Mouse (Mus musculus) MEL (cell line): ENCODE results near the gene Mgat4b. TPM values are rescaled to one million over a fixed set of nuclear protein-coding genes. Genes with fewer than 3 reads are reported as not detected.
A peak's percentile ranks its signal among the peaks of the same experiment; 100 is the strongest.

Source experiments
- DNase-seq: peaks from one replicate; pipeline ENCODE4 v3.0.0; 2011; ENCODE audit warnings: low read depth, low spot score
- H3K27ac ChIP-seq: 2 replicates; pipeline ENCODE4 v1.5.1; 2012; ENCODE audit warnings: low read depth, mild to moderate bottlenecking, control low read depth, low read length, moderate library complexity; ENCODE audit not compliant: control insufficient read depth
- H3K27me3 ChIP-seq, 2 experiments: fragments of 150-350 bp in 1 of 2; sonication (generic) in 1 of 2; 2 replicates each; pipeline ENCODE4 v1.6.1; 2012; ENCODE audit warnings: low read length in 2 of 2, mild to moderate bottlenecking in 2 of 2, improper control_type of control experiment in 1 of 2, moderate library complexity in 1 of 2; ENCODE audit not compliant: insufficient read depth in 2 of 2, control insufficient read depth in 1 of 2
- H3K36me3 ChIP-seq, 2 experiments: 2 replicates each; pipeline ENCODE4 v1.6.1; 2012 to 2014; ENCODE audit warnings: low read length in 2 of 2, improper control_type of control experiment in 1 of 2, inconsistent platforms in 1 of 2, mild to moderate bottlenecking in 1 of 2; ENCODE audit not compliant: insufficient read depth in 2 of 2, control insufficient read depth in 1 of 2
- H3K4me1 ChIP-seq, 2 experiments: fragments of 150-350 bp in 1 of 2; sonication (generic) in 1 of 2; 2 replicates each; pipeline ENCODE4 v1.6.1; 2012; ENCODE audit warnings: low read length in 2 of 2, improper control_type of control experiment in 1 of 2, mild to moderate bottlenecking in 1 of 2; ENCODE audit not compliant: insufficient read depth in 2 of 2, control insufficient read depth in 1 of 2
- H3K4me3 ChIP-seq, 2 experiments: fragments of 150-350 bp in 1 of 2; sonication (generic) in 1 of 2; 2 replicates each; pipeline ENCODE4 v1.5.1; 2012; ENCODE audit warnings: low read depth in 2 of 2, low read length in 2 of 2, mild to moderate bottlenecking in 2 of 2, moderate library complexity in 2 of 2, control low read depth in 1 of 2, improper control_type of control experiment in 1 of 2; ENCODE audit not compliant: control insufficient read depth in 1 of 2, insufficient read depth in 1 of 2
- H3K79me2 ChIP-seq: 2 replicates; pipeline ENCODE4 v1.6.1; 2012; ENCODE audit warnings: mild to moderate bottlenecking, low read length, moderate library complexity; ENCODE audit not compliant: control insufficient read depth, poor library complexity, insufficient read depth
- H3K9ac ChIP-seq: 2 replicates; pipeline ENCODE4 v1.6.1; 2012; ENCODE audit warnings: low read depth, mild to moderate bottlenecking, control low read depth, low read length, moderate library complexity; ENCODE audit not compliant: control insufficient read depth, poor library complexity, severe bottlenecking
- H3K9me3 ChIP-seq: fragments of 150-350 bp; sonication (generic); replicated peaks from 2 replicates; pipeline ENCODE4 v1.6.1; 2012; ENCODE audit warnings: mild to moderate bottlenecking, low read length, improper control_type of control experiment, moderate library complexity; ENCODE audit not compliant: insufficient read depth
- BHLHE40 ChIP-seq: IDR thresholded peaks from 2 replicates; pipeline ENCODE4 v1.6.1; 2012; ENCODE audit warnings: low read depth, mild to moderate bottlenecking, inconsistent platforms, low read length, improper control_type of control experiment, borderline replicate concordance
- CHD1 ChIP-seq: IDR thresholded peaks from 2 replicates; pipeline ENCODE4 v1.6.1; 2012; ENCODE audit warnings: low read depth, mild to moderate bottlenecking, inconsistent platforms, low read length, improper control_type of control experiment
- CHD2 ChIP-seq: IDR thresholded peaks from 2 replicates; pipeline ENCODE4 v1.6.1; 2011; ENCODE audit warnings: low read length, improper control_type of control experiment
- CTCF ChIP-seq, 3 experiments: IDR thresholded peaks in 2 of 3; conservative IDR thresholded peaks in 1 of 3; 2 replicates each; pipeline ENCODE4 v1.5.1; 2011 to 2012; ENCODE audit warnings: low read length in 3 of 3, low read depth in 2 of 3, mild to moderate bottlenecking in 2 of 3, improper control_type of control experiment in 1 of 3, inconsistent platforms in 1 of 3, mixed read lengths in 1 of 3, moderate library complexity in 1 of 3; ENCODE audit not compliant: control insufficient read depth in 1 of 3, insufficient read depth in 1 of 3, poor library complexity in 1 of 3, severe bottlenecking in 1 of 3
- E2F4 ChIP-seq: IDR thresholded peaks from 2 replicates; pipeline ENCODE4 v1.6.1; 2011; ENCODE audit warnings: low read depth, low read length, improper control_type of control experiment, borderline replicate concordance
- ELF1 ChIP-seq: IDR thresholded peaks from 2 replicates; pipeline ENCODE4 v1.6.1; 2014; ENCODE audit warnings: low read depth, mild to moderate bottlenecking, inconsistent platforms, low read length, improper control_type of control experiment, moderate library complexity
- JUND ChIP-seq: IDR thresholded peaks from 2 replicates; pipeline ENCODE4 v1.6.1; 2011; ENCODE audit warnings: low read depth, mild to moderate bottlenecking, improper control_type of control experiment, low read length
- KAT2A ChIP-seq: conservative IDR thresholded peaks from 2 replicates; pipeline ENCODE4 v1.6.1; 2012; ENCODE audit warnings: low read depth, low read length, improper control_type of control experiment, inconsistent platforms
- MAX ChIP-seq: IDR thresholded peaks from 2 replicates; pipeline ENCODE4 v1.6.1; 2011; ENCODE audit warnings: low read length, improper control_type of control experiment
- MAZ ChIP-seq: IDR thresholded peaks from 2 replicates; pipeline ENCODE4 v1.6.1; 2012; ENCODE audit warnings: low read depth, mild to moderate bottlenecking, inconsistent platforms, low read length, improper control_type of control experiment
- MYB ChIP-seq: IDR thresholded peaks from 2 replicates; pipeline ENCODE4 v1.6.1; 2011; ENCODE audit warnings: mild to moderate bottlenecking, low read depth, low read length, improper control_type of control experiment
- MYC ChIP-seq: IDR thresholded peaks from 2 replicates; pipeline ENCODE4 v1.6.1; 2011; ENCODE audit warnings: low read depth, mild to moderate bottlenecking, low read length, improper control_type of control experiment, moderate library complexity
- NELFE ChIP-seq: IDR thresholded peaks from 2 replicates; pipeline ENCODE4 v1.6.1; 2011; ENCODE audit warnings: low read depth, low read length, improper control_type of control experiment
- POLR2AphosphoS2 ChIP-seq: IDR thresholded peaks from 2 replicates; pipeline ENCODE4 v1.6.1; 2011; ENCODE audit warnings: low read length, improper control_type of control experiment
- RAD21 ChIP-seq: IDR thresholded peaks from 2 replicates; pipeline ENCODE4 v1.6.1; 2011; ENCODE audit warnings: mild to moderate bottlenecking, low read depth, low read length, improper control_type of control experiment
- RCOR1 ChIP-seq: IDR thresholded peaks from 2 replicates; pipeline ENCODE4 v1.6.1; 2012; ENCODE audit warnings: low read depth, mild to moderate bottlenecking, inconsistent platforms, low read length, improper control_type of control experiment
- SMC3 ChIP-seq: IDR thresholded peaks from 2 replicates; pipeline ENCODE4 v1.6.1; 2011; ENCODE audit warnings: low read depth, low read length, improper control_type of control experiment
- TBP ChIP-seq: IDR thresholded peaks from 2 replicates; pipeline ENCODE4 v1.8.0; 2011; ENCODE audit warnings: low read depth, low read length, improper control_type of control experiment
- TCF12 ChIP-seq: IDR thresholded peaks from 2 replicates; pipeline ENCODE4 v1.6.1; 2014; ENCODE audit warnings: low read depth, mild to moderate bottlenecking, inconsistent platforms, low read length, improper control_type of control experiment, moderate library complexity
- USF2 ChIP-seq, 2 experiments: IDR thresholded peaks; 2 replicates each; pipeline ENCODE4 v1.6.1; 2011 to 2012; ENCODE audit warnings: improper control_type of control experiment in 2 of 2, low read length in 2 of 2, borderline replicate concordance in 1 of 2, inconsistent platforms in 1 of 2, low read depth in 1 of 2, mild to moderate bottlenecking in 1 of 2; ENCODE audit not compliant: insufficient read depth in 1 of 2
- ZC3H11A ChIP-seq: IDR thresholded peaks from 2 replicates; pipeline ENCODE4 v1.6.1; 2012; ENCODE audit warnings: low read depth, mild to moderate bottlenecking, inconsistent platforms, low read length, improper control_type of control experiment
- ZKSCAN1 ChIP-seq: IDR thresholded peaks from 2 replicates; pipeline ENCODE4 v1.6.1; 2012; ENCODE audit warnings: low read depth, mild to moderate bottlenecking, inconsistent platforms, low read length, improper control_type of control experiment, moderate library complexity
- ZMIZ1 ChIP-seq: IDR thresholded peaks from 2 replicates; pipeline ENCODE4 v1.6.1; 2012; ENCODE audit warnings: low read depth, mild to moderate bottlenecking, inconsistent platforms, low read length, improper control_type of control experiment, moderate library complexity
- ZNF384 ChIP-seq: IDR thresholded peaks from 2 replicates; pipeline ENCODE4 v1.6.1; 2012; ENCODE audit warnings: low read depth, mild to moderate bottlenecking, inconsistent platforms, low read length, improper control_type of control experiment
- polyA plus RNA-seq, 2 experiments: library from polyadenylated mRNA; stranded (reverse) in 1 of 2; unstranded in 1 of 2; fragments of >175 nt in 1 of 2; fragments of >200 nt in 1 of 2; gene quantifications; 2 replicates each; pipeline versions ENCODE4 v1.2.1 to v1.2.4; 2012; ENCODE audit warnings: low replicate concordance in 2 of 2, low read depth in 1 of 2; ENCODE audit not compliant: insufficient read length in 2 of 2, insufficient read depth in 1 of 2, missing spikeins in 1 of 2
- total RNA-seq: library from RNA; depleted of rRNA; stranded (reverse); fragments of 300-350 nt; gene quantifications from 2 replicates; pipeline ENCODE4 v1.2.3, GENCODE M21; 2012

The Mgat4b gene
- total and polyA plus RNA-seq, 3 experiments, result 33.7 to 69.4 TPM; not detected in 1

DNA sequence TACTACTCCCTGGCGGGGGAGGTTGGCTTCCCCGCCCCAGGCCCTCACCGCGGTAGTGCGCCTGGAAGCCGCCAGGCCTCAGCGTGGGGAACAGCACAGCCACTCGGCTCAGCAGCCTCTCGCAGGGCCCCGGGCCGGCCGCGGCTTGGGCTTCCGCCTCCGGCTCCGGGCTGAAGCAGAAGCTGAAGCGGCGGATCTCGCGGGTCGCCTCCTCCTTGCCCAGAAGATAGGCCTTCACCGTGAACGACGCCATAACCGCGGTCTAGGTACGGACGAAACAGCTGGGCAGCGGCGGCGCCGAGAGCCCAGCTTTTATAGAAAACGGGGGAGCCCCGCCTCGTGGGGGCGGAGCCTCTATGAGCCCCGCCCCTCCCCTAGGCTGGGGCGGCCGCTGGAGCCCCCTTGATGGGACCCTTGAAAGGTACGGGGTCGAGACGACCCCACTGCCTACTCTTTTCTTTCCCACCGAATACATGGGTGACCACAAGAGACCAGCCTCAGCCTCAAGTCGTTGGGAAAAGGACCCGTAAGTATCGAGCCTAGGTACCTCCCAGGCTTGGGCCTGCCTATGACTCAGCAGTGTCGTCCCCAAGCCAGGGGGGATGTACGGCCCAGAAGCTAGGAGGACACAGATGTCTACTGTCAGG lies at the start of gene Mgat4b, which contains the start of gene Sqstm1 (continued):
- TF ChIP-seq USF2 (IDR thresholded peaks at IDR 0.05; ENCODE audit: borderline replicate concordance in 1 of 2, insufficient read depth in 1 of 2, low read depth in 1 of 2, low read length in 2 of 2) (no peak), MYC (peak; percentile 3; the same call in 1 of the 2 replicates), E2F4 (no peak)

DNA sequence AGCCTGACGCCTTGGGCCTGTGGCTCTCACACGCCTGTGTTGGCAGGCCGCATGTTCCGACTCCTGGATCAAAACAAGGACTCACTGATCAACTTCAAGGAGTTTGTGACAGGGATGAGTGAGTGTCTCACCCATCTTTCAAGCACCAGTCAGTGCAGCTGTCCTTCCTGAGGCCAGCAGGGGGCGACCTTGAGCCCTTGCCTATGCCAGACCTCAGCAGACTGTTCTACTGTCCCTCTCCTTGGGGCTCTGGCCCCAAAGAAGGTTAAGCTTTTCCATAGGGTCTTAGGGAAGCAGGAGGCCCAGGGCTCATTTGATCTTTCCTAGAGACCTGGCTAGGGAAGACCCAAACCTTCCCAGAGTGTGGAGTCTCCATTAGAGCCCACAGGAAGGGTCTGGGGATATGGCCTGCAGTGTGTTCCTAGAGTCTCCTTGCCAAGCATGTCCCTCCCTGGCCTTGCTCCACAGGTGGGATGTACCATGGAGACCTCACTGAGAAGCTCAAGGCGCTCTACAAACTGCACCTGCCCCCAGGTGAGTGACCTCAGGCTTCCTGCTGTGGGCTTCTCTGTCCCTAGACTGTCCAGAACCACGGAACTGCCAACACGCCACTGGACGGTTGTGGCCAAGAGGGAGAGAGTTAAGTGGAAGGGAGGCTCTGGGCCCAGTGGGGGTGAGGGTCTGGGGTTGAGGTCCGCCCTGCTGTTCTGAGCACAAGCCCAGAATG lies 48.9 kb upstream of the Mgat4b start:
- Histone ChIP-seq H3K36me3 (peaks cover 0 to 2% of the 10 kb centered on the region in 2 experiments; a peak in 2 of 4 replicates), H3K27ac (no peak overlapping the region), H3K79me2 (no peaks in the 10 kb centered on the region), H3K27me3 (no peaks in the 10 kb centered on the region), H3K9me3 (no peaks in the 10 kb centered on the region), H3K9ac (no peak overlapping the region), H3K4me3 (no peak overlapping the region), H3K4me1 (no peaks in the 10 kb centered on the region)
- TF ChIP-seq SMC3 (peak; percentile 94), BHLHE40 (0 out of 2 replicates have a peak, but pooled peaks have one; percentile 20), ELF1 (0 out of 2 replicates have a peak, but pooled peaks have one; percentile 12), ZC3H11A (peak; percentile 76), TCF12 (no peak), CTCF (IDR thresholded peaks at IDR 0.05 in 2 of 3, conservative IDR thresholded peaks at IDR 0.05 in 1 of 3; ENCODE audit: control insufficient read depth in 1 of 3, insufficient read depth in 1 of 3, low read depth in 2 of 3, low read length in 3 of 3, poor library complexity in 1 of 3, severe bottlenecking in 1 of 3) (peak; percentile 95 to 99 (median 98)), ZNF384 (no peak), RAD21 (peak; percentile 76), ZKSCAN1 (no peak)
- peak; percentile 84 for DNase-seq

DNA sequence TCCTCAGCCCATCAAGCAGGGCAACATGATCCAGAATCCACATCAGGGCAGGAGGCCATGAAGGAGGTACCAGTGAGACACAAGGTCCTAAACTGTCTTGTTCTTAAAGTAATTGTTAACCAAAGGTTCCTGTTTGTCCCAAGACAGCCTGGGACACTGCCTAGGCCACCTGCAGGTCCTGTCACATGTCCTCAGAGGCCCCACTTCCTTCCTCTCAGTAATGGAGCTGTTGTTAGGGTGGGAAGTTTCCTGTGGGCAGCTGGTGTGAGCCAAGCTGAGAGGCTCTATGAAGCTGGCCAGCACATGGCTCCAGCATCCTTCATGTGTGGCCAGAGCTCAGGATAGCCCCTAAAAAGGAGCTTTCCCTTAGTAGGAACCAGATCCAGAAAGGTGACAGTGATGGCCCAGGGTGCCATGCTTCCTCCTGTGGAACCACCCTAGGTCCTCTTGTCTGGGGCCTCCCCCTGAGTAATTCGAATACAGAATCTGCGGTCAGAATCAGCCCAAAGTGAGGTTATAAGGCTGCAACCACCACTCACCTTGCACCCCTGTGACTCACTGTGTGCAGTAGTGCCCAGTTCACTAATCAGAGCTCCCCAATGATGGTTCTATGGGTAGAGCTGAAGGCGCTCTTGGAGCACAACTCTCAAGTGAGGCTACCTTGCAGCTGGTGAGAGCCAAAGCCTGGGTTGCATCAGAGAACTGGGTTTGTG lies 48.2 kb upstream of the Mgat4b start:
- H3K4me1 ChIP-seq, result no peaks in the 10 kb centered on the region
- H3K27me3 ChIP-seq, result no peaks in the 10 kb centered on the region
- H3K9ac ChIP-seq, result no peak overlapping the region
- DNase-seq, result no peak
- TF ChIP-seq CHD2, result no peak
- TF ChIP-seq JUND, result no peak
- no peak for TF ChIP-seq ZMIZ1
- no peak for TF ChIP-seq POLR2AphosphoS2
- no peak for TF ChIP-seq ELF1
- no peak for TF ChIP-seq SMC3
- TF ChIP-seq NELFE, result no peak
- no peak for TF ChIP-seq RAD21
- no peak for TF ChIP-seq TBP
- TF ChIP-seq ZC3H11A, result no peak
- no peak for TF ChIP-seq RCOR1
- no peak for TF ChIP-seq MYB
- no peak for TF ChIP-seq KAT2A
- TF ChIP-seq MYC, result no peak
- TF ChIP-seq MAX, result no peak
- TF ChIP-seq CHD1, result no peak
- no peak for TF ChIP-seq MAZ
- TF ChIP-seq ZKSCAN1, result no peak
- TF ChIP-seq, all 39 proteins: peak for 0
- Histone ChIP-seq H3K27ac (no peak overlapping the region), H3K9me3 (no peaks in the 10 kb centered on the region), H3K79me2 (no peaks in the 10 kb centered on the region), H3K36me3 (peaks cover 0 to 2% of the 10 kb centered on the region in 2 experiments; a peak in 2 of 4 replicates), H3K4me3 (no peak overlapping the region)
